Mouse (Mus musculus) adrenal gland, postnatal 0 days (tissue): Measurements from ENCODE around the gene Arhgef28. TPM values are rescaled to one million over a fixed set of nuclear protein-coding genes. Genes with fewer than 3 reads are reported as not detected.

Experiments
- polyA plus RNA-seq: library from polyadenylated mRNA; unstranded; fragments of >200 nt; fragmentation: Nextera tagmentation; extraction: Ambion mirVana; gene quantifications from 2 replicates; pipeline ENCODE4 v1.2.1, GENCODE M21; 2015

Gene Arhgef28
- polyA plus RNA-seq: 38.5 and 55.7 TPM in 2 replicates

GRCm38 (mm10) chr13:98205771-98206545 lies at the start of gene Arhgef28:
Gene Arhgef28, minus strand, starts transcription at chr13:98206439.

Other genes with a start within 250 kb of the Arhgef28 start
- gene Utp15, start 56.6 kb upstream of the Arhgef28 start, polyA plus RNA-seq: 8.5 and 18.8 TPM in 2 replicates
- gene Ankra2, start 56.6 kb upstream of the Arhgef28 start, polyA plus RNA-seq: 31.7 and 36.0 TPM in 2 replicates
- not detected in 2 replicates for gene Gm21976, start 73.4 kb upstream of the Arhgef28 start, polyA plus RNA-seq
- gene Btf3, start 110.6 kb upstream of the Arhgef28 start, polyA plus RNA-seq: 505 and 577 TPM in 2 replicates
- gene Foxd1, start 147.8 kb upstream of the Arhgef28 start, polyA plus RNA-seq: 2.6 and 5.9 TPM in 2 replicates